Comparison of ENCODE assay signal across 8 mouse cellular contexts in genomic region chr8:83998231-83999056, GRCm38 (mm10). TPM values are rescaled to one million over a fixed set of nuclear protein-coding genes. Genes with fewer than 3 reads are reported as not detected.
A peak's percentile ranks its signal among the peaks of the same experiment; 100 is the strongest.
DNase-seq lines count a peak whose midpoint lies in the region; ATAC-seq and TF ChIP-seq lines count a peak whose summit lies in the region.

No protein-coding gene starts in this region.

- peak overlapping the region; percentile 70 for H3K4me3 ChIP-seq in left cerebral cortex, adult 2 months
- H3K4me3 ChIP-seq in forebrain, embryonic 15.5 days: peak overlapping the region; percentile 76
- peak overlapping the region; percentile 92 for H3K4me3 ChIP-seq in liver, embryonic 11.5 days (ENCODE audit: low read depth, low read length)
- peak overlapping the region; percentile 73 for H3K4me3 ChIP-seq in midbrain, postnatal 0 days (ENCODE audit: low read depth, low read length)
- peak overlapping the region; percentile 63 for H3K4me3 ChIP-seq in stomach, postnatal 0 days (ENCODE audit: low read depth, low read length)

- intact Hi-C loops in left cerebral cortex, adult 2 months (cut with DNase I): no loop called here

- H3K9ac ChIP-seq in forebrain, embryonic 15.5 days (replicated peaks): peak overlapping the region; percentile 70
- H3K9ac ChIP-seq in liver, embryonic 11.5 days (ENCODE audit: low read depth, low read length): peak overlapping the region; percentile 96
- H3K9ac ChIP-seq in midbrain, postnatal 0 days (replicated peaks; ENCODE audit: low read length, poor library complexity, severe bottlenecking): peak overlapping the region; percentile 79
- peak overlapping the region; percentile 66 for H3K9ac ChIP-seq in stomach, postnatal 0 days (ENCODE audit: low read length)

- H3K36me3 ChIP-seq in forebrain, embryonic 15.5 days: peaks cover 28% of the 10 kb centered on the region
- peaks cover 18% of the 10 kb centered on the region for H3K36me3 ChIP-seq in liver, embryonic 11.5 days (ENCODE audit: control insufficient read depth, insufficient read depth, low read length)
- H3K36me3 ChIP-seq in midbrain, postnatal 0 days (ENCODE audit: insufficient read depth, low read length): no peaks in the 10 kb centered on the region
- peaks cover 6% of the 10 kb centered on the region; the same call in 1 of the 2 replicates for H3K36me3 ChIP-seq in stomach, postnatal 0 days (ENCODE audit: control insufficient read depth, insufficient read depth, low read length)

- H3K27me3 ChIP-seq in forebrain, embryonic 15.5 days: peaks cover 14% of the 10 kb centered on the region
- 0 out of 2 replicates have a peak, but pooled peaks cover 2% of the 10 kb centered on the region for H3K27me3 ChIP-seq in liver, embryonic 11.5 days (replicated peaks; ENCODE audit: control insufficient read depth, insufficient read depth, low read length)
- H3K27me3 ChIP-seq in midbrain, postnatal 0 days (ENCODE audit: insufficient read depth, low read length): no peaks in the 10 kb centered on the region
- no peaks in the 10 kb centered on the region for H3K27me3 ChIP-seq in stomach, postnatal 0 days (ENCODE audit: control insufficient read depth, insufficient read depth, low read length)

- no peaks in the 10 kb centered on the region for H3K9me3 ChIP-seq in forebrain, embryonic 15.5 days
- no peaks in the 10 kb centered on the region for H3K9me3 ChIP-seq in liver, embryonic 11.5 days (ENCODE audit: control insufficient read depth, low read length)
- H3K9me3 ChIP-seq in midbrain, postnatal 0 days (ENCODE audit: low read length): no peaks in the 10 kb centered on the region
- H3K9me3 ChIP-seq in stomach, postnatal 0 days (ENCODE audit: control insufficient read depth, low read length): no peaks in the 10 kb centered on the region

- H3K4me2 ChIP-seq in forebrain, embryonic 15.5 days (replicated peaks): peak overlapping the region; percentile 76
- H3K4me2 ChIP-seq in liver, embryonic 11.5 days: peak overlapping the region; percentile 74
- peak overlapping the region; percentile 92 for H3K4me2 ChIP-seq in midbrain, postnatal 0 days (ENCODE audit: low read depth, low read length, poor library complexity, severe bottlenecking)
- H3K4me2 ChIP-seq in stomach, postnatal 0 days (replicated peaks; ENCODE audit: low read depth): peak overlapping the region; percentile 92

- H3K4me1 ChIP-seq in forebrain, embryonic 15.5 days: peaks cover 31% of the 10 kb centered on the region
- H3K4me1 ChIP-seq in liver, embryonic 11.5 days (replicated peaks; ENCODE audit: control insufficient read depth, insufficient read depth, low read length): peaks cover 23% of the 10 kb centered on the region
- H3K4me1 ChIP-seq in midbrain, postnatal 0 days (ENCODE audit: insufficient read depth, low read length): peaks cover 5% of the 10 kb centered on the region; the same call in 1 of the 2 replicates
- H3K4me1 ChIP-seq in stomach, postnatal 0 days (replicated peaks; ENCODE audit: control insufficient read depth, insufficient read depth): peaks cover 10% of the 10 kb centered on the region

- peak; percentile 33 for ATAC-seq in forebrain, embryonic 15.5 days (replicated peaks)
- ATAC-seq in liver, embryonic 11.5 days (replicated peaks; ENCODE audit: low FRiP score): peak; percentile 20
- ATAC-seq in midbrain, postnatal 0 days (ENCODE audit: low FRiP score): 0 out of 2 replicates have a peak, but pooled peaks have one; percentile 5
- ATAC-seq in stomach, postnatal 0 days (ENCODE audit: low FRiP score, low TSS enrichment): peak; percentile 27

- DNase-seq in left cerebral cortex, adult 2 months (ENCODE audit: extremely low spot score in 1 of 2, low spot score in 2 of 2): peak in 1 of 2 experiments; percentile 54
- DNase-seq in left cerebral cortex, adult 9 months (ENCODE audit: low spot score in 2 of 2): no peak
- DNase-seq in c-Kit-positive CD71-positive TER-119-negative erythroid progenitor cells, embryonic 14.5 days (ENCODE audit: low read depth): peak; percentile 66
- peak; percentile 87 for DNase-seq in induced T-regulatory cell, adult 2 months (ENCODE audit: low read depth)
- DNase-seq in liver, embryonic 11.5 days (ENCODE audit: low spot score): peak; percentile 74
- peak; percentile 69 for DNase-seq in midbrain, postnatal 0 days (ENCODE audit: low spot score)
- peak; percentile 65 for DNase-seq in stomach, postnatal 0 days (ENCODE audit: low spot score)

- TF ChIP-seq CTCF in left cerebral cortex, adult 2 months (IDR thresholded peaks at IDR 0.05): peak; percentile 48
- TF ChIP-seq CTCF in midbrain, postnatal 0 days (IDR thresholded peaks at IDR 0.05): peak; percentile 72
- TF ChIP-seq CTCF in stomach, postnatal 0 days (IDR thresholded peaks at IDR 0.05; ENCODE audit: low read depth): peak; percentile 66

- 1% methylated on average over 68 of the region's 92 CpGs for WGBS in forebrain, embryonic 15.5 days
- 1% methylated on average over 80 of the region's 92 CpGs for WGBS in liver, embryonic 11.5 days
- 1% methylated on average over 64 of the region's 92 CpGs for WGBS in midbrain, postnatal 0 days
- 1% methylated on average over 75 of the region's 92 CpGs for WGBS in stomach, postnatal 0 days

- H3K27ac ChIP-seq in left cerebral cortex, adult 2 months: 0 out of 2 replicates have a peak overlapping the region, but pooled peaks have one; percentile 25
- H3K27ac ChIP-seq in forebrain, embryonic 15.5 days (replicated peaks): peak overlapping the region; percentile 87
- peak overlapping the region; percentile 96 for H3K27ac ChIP-seq in liver, embryonic 11.5 days (ENCODE audit: low read depth, low read length)
- H3K27ac ChIP-seq in midbrain, postnatal 0 days (ENCODE audit: low read depth, low read length): peak overlapping the region; percentile 87
- peak overlapping the region; percentile 92 for H3K27ac ChIP-seq in stomach, postnatal 0 days (replicated peaks)

- TF ChIP-seq EP300 in stomach, postnatal 0 days (optimal IDR thresholded peaks at IDR 0.05): no peak

RNA-seq across cellular contexts. Expression of gene Samd1, which starts 1.0 kb away (rescaled TPM):
- total RNA-seq in left cerebral cortex, adult 2 months (2021): 10 to 100 TPM; 39.3 to 43.7 TPM
- polyA plus RNA-seq in forebrain, embryonic 15.5 days (2015; fragmentation: Nextera tagmentation; extraction: Ambion mirVana): 8.5 and 9.5 TPM in 2 replicates
- 13.4 and 17.6 TPM in 2 replicates for polyA plus RNA-seq in liver, embryonic 11.5 days (2014; fragmentation: Nextera tagmentation; extraction: Ambion mirVana)
- total RNA-seq in midbrain, postnatal 0 days (2014; rRNA removed): 65.3 and 86.9 TPM in 2 replicates
- polyA plus RNA-seq in midbrain, postnatal 0 days (2015; fragmentation: Nextera tagmentation; extraction: Ambion mirVana): 4.1 and 4.6 TPM in 2 replicates
- polyA plus RNA-seq in stomach, postnatal 0 days (2015; fragmentation: Nextera tagmentation; extraction: Ambion mirVana): 4.2 and 4.5 TPM in 2 replicates

RNA-seq across cellular contexts. Expression of gene 1700067K01Rik, which starts 2.9 kb away (rescaled TPM):
- total RNA-seq in left cerebral cortex, adult 2 months (2021): under 1 TPM in 1 of 2 experiments, not detected in 1; 0.41 TPM
- polyA plus RNA-seq in forebrain, embryonic 15.5 days (2015; fragmentation: Nextera tagmentation; extraction: Ambion mirVana): 1.4 TPM in 2 replicates
- polyA plus RNA-seq in liver, embryonic 11.5 days (2014; fragmentation: Nextera tagmentation; extraction: Ambion mirVana): 0.29 and 1.5 TPM in 2 replicates
- total RNA-seq in midbrain, postnatal 0 days (2014; rRNA removed): 1.2 TPM in 1 of 2 replicates, not detected in the other
- 0.58 and 0.69 TPM in 2 replicates for polyA plus RNA-seq in midbrain, postnatal 0 days (2015; fragmentation: Nextera tagmentation; extraction: Ambion mirVana)
- polyA plus RNA-seq in stomach, postnatal 0 days (2015; fragmentation: Nextera tagmentation; extraction: Ambion mirVana): 0.36 and 0.38 TPM in 2 replicates

RNA-seq across cellular contexts. Expression of gene 2210011C24Rik, which starts 13.5 kb away (rescaled TPM):
- 1 to 10 TPM; 1.0 to 1.3 TPM for total RNA-seq in left cerebral cortex, adult 2 months (2021)
- polyA plus RNA-seq in forebrain, embryonic 15.5 days (2015; fragmentation: Nextera tagmentation; extraction: Ambion mirVana): not detected in 2 replicates
- not detected in 2 replicates for polyA plus RNA-seq in liver, embryonic 11.5 days (2014; fragmentation: Nextera tagmentation; extraction: Ambion mirVana)
- total RNA-seq in midbrain, postnatal 0 days (2014; rRNA removed): 0.66 TPM in 1 of 2 replicates, not detected in the other
- polyA plus RNA-seq in midbrain, postnatal 0 days (2015; fragmentation: Nextera tagmentation; extraction: Ambion mirVana): 0.43 and 1.5 TPM in 2 replicates
- polyA plus RNA-seq in stomach, postnatal 0 days (2015; fragmentation: Nextera tagmentation; extraction: Ambion mirVana): 5.8 and 6.1 TPM in 2 replicates

RNA-seq across cellular contexts. Expression of gene Palm3, which starts 22.8 kb away (rescaled TPM):
- 1 to 10 TPM; 2.2 to 2.7 TPM for total RNA-seq in left cerebral cortex, adult 2 months (2021)
- 0.94 and 2.6 TPM in 2 replicates for polyA plus RNA-seq in forebrain, embryonic 15.5 days (2015; fragmentation: Nextera tagmentation; extraction: Ambion mirVana)
- 0.66 and 1.2 TPM in 2 replicates for polyA plus RNA-seq in liver, embryonic 11.5 days (2014; fragmentation: Nextera tagmentation; extraction: Ambion mirVana)
- total RNA-seq in midbrain, postnatal 0 days (2014; rRNA removed): 5.1 and 8.0 TPM in 2 replicates
- 4.4 and 4.9 TPM in 2 replicates for polyA plus RNA-seq in midbrain, postnatal 0 days (2015; fragmentation: Nextera tagmentation; extraction: Ambion mirVana)
- 0.96 and 1.3 TPM in 2 replicates for polyA plus RNA-seq in stomach, postnatal 0 days (2015; fragmentation: Nextera tagmentation; extraction: Ambion mirVana)

RNA-seq across cellular contexts. Expression of gene Prkaca, which starts 25.7 kb away (rescaled TPM):
- total RNA-seq in left cerebral cortex, adult 2 months (2021): 100 to 1,000 TPM; 236 to 250 TPM
- 169 and 178 TPM in 2 replicates for polyA plus RNA-seq in forebrain, embryonic 15.5 days (2015; fragmentation: Nextera tagmentation; extraction: Ambion mirVana)
- polyA plus RNA-seq in liver, embryonic 11.5 days (2014; fragmentation: Nextera tagmentation; extraction: Ambion mirVana): 96.9 and 99.2 TPM in 2 replicates
- 190 and 218 TPM in 2 replicates for total RNA-seq in midbrain, postnatal 0 days (2014; rRNA removed)
- polyA plus RNA-seq in midbrain, postnatal 0 days (2015; fragmentation: Nextera tagmentation; extraction: Ambion mirVana): 253 and 259 TPM in 2 replicates
- polyA plus RNA-seq in stomach, postnatal 0 days (2015; fragmentation: Nextera tagmentation; extraction: Ambion mirVana): 62.4 and 63.1 TPM in 2 replicates

Comparison
In these comparisons a context has a peak if more than half of its experiments do, and no peak if none do; other contexts are left out.
1. DNase-seq: peak in c-Kit-positive CD71-positive TER-119-negative erythroid progenitor cells, embryonic 14.5 days (single experiment), induced T-regulatory cell, adult 2 months (single experiment), liver, embryonic 11.5 days (single experiment), midbrain, postnatal 0 days (single experiment) and stomach, postnatal 0 days (single experiment); none in left cerebral cortex, adult 9 months (0 of 2).
2. H3K27ac ChIP-seq: peak in every context shown above with its lines; median percentile 96 in liver, embryonic 11.5 days; 92 in stomach, postnatal 0 days; 87 in forebrain, embryonic 15.5 days; 87 in midbrain, postnatal 0 days; 25 in left cerebral cortex, adult 2 months.
3. Peak in every context shown above with its lines, with median percentiles within 50 percentile points of each other: H3K4me3 ChIP-seq, CTCF ChIP-seq, ATAC-seq, H3K4me2 ChIP-seq and H3K9ac ChIP-seq.